Mouse (Mus musculus): ENCODE results near the gene Olfr1395.

Olfr1395 gene

GRCm38 (mm10) chr11:49141974-49142373, at the start of gene Olfr1395:
Gene Olfr1395, plus strand, starts transcription at chr11:49142274.
- no peak for DNase-seq (ENCODE audit: low read depth, low spot score)

GRCm38 (mm10) chr11:49092786-49093185, 49.3 kb upstream of the Olfr1395 start:
- no peak for DNase-seq (ENCODE audit: low read depth, low spot score)

GRCm38 (mm10) chr11:49093861-49094660, 48.0 kb upstream of the Olfr1395 start:
- no peak for DNase-seq (ENCODE audit: low read depth, low spot score)

- DNase-seq (ENCODE audit: low read depth, low spot score) = no peak
Observed at GRCm38 (mm10) chr11:49095367-49095766, 46.7 kb upstream of the Olfr1395 start.

DNA sequence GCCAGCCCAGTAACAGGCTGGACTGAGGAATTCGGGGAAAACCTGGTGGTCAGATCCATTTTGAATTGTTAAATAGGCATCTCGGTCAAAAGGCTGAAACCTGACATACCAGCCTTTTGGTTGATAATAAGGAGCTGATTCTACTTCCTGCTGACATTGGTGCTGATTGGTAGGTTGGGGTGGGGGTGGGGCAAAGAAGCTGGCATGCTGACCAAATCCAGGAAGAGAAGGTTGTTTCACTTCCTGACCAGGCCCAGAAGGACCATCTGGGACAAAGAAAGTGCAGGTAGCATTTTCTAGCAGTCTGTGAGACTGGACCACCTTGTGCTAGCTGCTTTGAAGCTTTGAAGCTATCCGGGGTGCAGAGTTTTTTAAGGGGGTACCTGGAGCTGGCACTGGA, 41.7 kb upstream of the Olfr1395 start:
- no peak for DNase-seq (ENCODE audit: low read depth, low spot score)

DNA sequence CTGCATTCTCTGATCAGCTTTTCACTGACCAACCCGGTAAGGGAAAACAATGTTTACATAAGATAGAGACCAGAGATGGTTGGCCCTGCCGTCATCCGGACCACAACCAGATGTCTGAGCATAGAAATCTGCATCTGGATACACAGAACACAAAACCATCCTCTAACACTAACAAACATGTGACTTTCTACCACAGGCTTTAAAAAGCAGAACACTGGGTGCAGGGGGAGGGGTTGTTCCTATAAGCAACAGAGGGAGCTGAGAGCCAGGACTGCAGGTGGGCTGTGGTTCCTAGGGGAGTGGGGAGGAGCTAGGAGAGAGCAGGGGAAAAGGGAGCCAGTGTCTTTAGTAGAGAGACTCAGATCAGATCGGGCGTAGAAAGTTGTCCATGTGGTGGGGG, 40.6 kb upstream of the Olfr1395 start:
- no peak for DNase-seq (ENCODE audit: low read depth, low spot score)

DNA sequence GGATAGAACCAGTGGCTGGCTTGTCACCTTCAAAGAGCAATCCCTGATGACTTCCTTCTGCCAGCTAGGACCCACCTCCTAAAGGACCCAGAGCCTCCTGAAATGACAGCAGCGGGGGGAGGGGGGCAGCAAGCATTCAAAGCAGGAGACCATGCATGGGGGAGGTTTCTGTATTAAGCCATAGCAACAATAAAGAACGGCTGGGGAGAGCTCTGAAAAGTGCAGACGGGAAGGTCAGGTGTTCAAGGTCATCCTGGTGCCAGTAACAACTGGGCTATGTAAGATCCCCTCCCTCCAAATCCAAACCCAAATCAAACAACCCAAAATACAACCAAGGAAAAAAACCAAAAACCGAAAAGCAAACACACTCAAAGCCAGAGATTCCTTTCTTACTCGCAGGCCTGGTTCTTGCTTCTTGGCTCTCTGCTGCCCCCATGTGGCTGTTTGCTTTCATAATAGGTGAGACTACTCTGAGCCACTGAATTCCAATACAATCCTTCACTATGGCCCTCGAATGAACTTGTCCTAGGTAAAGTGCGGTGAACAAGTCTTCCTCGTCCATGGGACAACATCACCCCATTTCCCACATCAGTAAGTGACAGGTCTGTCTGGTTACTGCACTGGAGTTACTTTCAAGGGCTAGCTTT, 38.9 kb upstream of the Olfr1395 start:
- DNase-seq (ENCODE audit: low read depth, low spot score) = peak; percentile 89

DNA sequence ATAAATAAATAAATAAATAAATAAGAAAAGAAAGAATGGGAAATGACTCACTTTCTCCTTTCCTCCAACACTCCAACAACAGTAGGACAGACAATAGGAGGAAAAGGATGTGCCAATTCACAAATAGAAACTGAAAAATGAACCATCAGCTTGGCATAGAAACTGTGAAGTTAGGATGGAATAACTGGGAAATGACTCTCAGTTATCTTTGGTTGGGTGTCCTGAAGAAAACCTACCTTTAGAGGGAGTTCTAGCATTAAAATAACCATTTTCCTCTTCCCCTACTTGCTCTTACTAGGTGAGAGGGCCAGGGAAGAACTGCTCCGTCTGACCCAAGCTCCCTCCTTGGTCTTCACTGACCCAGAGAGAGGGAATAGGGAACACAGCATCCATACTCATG, 36.3 kb upstream of the Olfr1395 start:
- no peak for DNase-seq (ENCODE audit: low read depth, low spot score)

GRCm38 (mm10) chr11:49107650-49108537, 34.2 kb upstream of the Olfr1395 start:
- peak; percentile 25 for DNase-seq (ENCODE audit: low read depth, low spot score)

GRCm38 (mm10) chr11:49108833-49109232, 33.2 kb upstream of the Olfr1395 start:
- DNase-seq (ENCODE audit: low read depth, low spot score) = peak; percentile 56

DNA sequence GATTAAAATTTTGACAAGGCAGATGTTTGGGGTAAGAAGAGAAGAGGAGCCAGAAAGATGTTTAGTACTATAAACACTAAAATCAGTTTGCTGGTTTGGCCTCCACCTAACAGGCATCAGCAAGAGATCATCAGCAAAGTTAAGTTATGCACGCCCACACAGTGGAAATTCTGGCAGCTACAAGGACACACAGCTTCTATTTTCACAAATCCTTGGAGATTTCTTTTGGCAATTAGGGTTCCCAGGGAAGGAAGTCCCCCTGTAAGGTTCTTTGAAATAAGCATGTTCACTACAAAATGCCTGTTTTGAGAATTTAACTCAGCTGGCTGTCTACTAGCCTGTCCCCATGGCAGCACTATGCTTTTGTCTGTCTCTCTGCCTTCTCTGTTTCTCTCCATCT, 31.1 kb upstream of the Olfr1395 start:
- peak; percentile 48 for DNase-seq (ENCODE audit: low read depth, low spot score)

DNA sequence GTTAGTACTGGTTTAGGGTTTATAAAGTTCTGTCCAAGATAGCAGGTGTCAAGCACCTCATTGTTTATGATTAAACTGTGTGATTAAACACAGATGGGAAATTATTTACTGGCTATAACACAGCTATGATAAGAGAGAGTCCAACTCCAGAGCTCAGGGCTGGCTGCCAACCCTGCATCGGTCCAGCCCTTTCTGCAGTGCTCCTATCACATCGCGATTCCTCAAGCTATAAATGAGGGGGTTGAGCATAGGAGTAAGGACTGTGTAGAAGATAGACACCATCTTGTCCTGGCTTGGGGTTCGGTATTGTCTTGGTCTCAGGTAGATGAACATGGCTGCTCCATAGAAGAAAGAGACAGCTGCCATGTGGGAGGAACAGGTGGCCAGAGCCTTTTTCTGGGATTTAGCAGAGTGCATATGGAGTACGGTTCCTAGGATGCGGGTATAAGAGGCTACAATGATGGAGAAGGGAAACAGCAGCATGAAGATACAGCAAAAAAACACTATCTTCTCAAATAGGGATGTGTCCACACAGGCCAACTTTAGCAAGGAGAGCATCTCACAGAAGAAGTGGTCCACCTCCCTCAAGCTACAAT, 29.4 kb upstream of the Olfr1395 start:
- DNase-seq (ENCODE audit: low read depth, low spot score) = peak; percentile 59

GRCm38 (mm10) chr11:49114158-49114557, 27.9 kb upstream of the Olfr1395 start:
- DNase-seq (ENCODE audit: low read depth, low spot score) = no peak

DNA sequence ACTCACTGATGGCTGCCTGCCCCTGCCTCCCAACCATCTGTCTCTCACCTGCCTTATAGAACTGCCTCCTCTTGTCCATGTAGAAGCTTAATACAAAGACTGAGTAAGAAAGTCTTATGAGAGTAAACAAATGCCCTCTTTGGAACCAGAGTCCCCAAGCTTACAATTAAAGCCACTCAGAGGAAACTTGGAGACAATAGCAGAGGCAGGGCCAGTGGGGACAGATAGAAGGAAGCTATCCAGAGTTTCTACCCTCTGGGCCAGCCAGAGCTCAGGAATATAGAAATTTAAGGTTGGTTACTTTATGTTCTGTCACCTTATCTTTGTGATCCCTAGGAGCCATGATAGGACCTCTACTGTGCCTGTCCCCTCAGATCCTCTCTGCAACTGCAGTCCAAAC, 27.3 kb upstream of the Olfr1395 start, which contains the start of gene Olfr1396:
Gene Olfr1396, minus strand, starts transcription at position 101 of the 400 bp plus-strand sequence.
- DNase-seq (ENCODE audit: low read depth, low spot score) = no peak

- no peak for DNase-seq (ENCODE audit: low read depth, low spot score)
Observed at GRCm38 (mm10) chr11:49119635-49120034, 22.4 kb upstream of the Olfr1395 start.

DNA sequence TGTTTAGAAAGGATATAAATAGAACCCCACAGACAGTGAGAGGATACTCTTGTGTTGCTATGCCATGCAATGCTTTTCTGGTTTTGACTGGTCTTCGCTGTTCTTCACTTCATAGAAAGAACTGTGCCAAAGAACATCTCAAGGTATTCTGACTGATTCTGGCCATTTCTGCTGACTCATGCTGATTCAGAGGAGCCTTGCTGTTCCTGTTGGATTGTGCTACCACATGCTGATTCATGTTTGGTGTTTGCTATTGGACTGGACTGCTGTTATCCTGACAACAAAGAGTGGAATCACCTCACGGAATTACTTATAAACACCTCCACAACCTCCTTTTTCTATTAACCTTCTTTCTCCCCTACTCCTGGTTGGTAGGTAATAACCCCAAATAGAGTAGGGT, 17.9 kb upstream of the Olfr1395 start:
- peak; percentile 37 for DNase-seq (ENCODE audit: low read depth, low spot score)

- DNase-seq (ENCODE audit: low read depth, low spot score) = no peak
Observed at GRCm38 (mm10) chr11:49154077-49154476, 12.0 kb downstream of the Olfr1395 start, which contains the start of gene Olfr1394. Gene Olfr1394, plus strand, starts transcription at chr11:49154377.

DNA sequence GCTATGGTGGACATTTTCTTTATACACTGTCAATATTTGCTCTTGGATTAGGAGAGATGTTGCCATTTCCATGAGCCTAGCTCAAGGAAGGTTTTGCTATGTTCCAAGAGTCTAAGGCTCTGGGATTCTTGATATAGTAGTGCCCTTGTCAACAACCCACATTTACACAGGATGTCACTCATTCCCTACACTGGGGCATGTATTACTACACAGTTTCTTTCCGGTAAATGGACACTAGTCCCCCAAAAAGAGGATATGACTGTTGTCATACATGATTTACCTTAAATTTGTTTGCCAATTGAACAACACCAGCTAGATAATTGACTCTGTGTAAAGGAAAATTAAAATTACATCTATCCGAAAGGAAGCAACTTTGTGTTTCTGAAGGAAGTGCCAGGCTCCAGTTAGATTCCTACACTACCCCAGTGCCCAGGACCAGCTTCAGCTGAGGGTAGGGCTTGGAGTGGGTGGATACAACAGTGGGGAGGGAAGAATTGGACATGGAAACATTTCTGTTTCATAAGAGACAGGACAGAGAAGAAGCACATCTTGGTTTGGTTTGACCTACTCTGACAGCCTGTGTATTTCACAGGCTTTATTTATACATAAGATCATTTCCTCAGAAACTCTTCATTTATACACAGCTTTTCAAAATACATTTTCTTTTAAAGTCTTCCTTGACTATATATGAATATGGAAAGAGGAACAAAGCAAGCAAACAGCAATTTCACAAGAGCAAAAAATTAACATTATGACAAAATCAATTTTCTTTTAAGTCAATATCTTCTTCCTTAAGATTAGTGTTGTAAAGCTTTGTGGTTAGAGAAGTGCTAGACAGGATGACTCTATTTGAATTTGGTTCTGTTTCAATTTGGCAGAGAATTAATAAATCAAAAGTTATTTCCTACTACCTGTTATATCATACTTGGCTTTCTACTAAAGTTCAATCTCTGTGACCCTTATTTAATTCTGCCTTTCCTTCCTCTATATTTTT, 15.0 kb downstream of the Olfr1395 start:
- no peak for DNase-seq (ENCODE audit: low read depth, low spot score)

DNA sequence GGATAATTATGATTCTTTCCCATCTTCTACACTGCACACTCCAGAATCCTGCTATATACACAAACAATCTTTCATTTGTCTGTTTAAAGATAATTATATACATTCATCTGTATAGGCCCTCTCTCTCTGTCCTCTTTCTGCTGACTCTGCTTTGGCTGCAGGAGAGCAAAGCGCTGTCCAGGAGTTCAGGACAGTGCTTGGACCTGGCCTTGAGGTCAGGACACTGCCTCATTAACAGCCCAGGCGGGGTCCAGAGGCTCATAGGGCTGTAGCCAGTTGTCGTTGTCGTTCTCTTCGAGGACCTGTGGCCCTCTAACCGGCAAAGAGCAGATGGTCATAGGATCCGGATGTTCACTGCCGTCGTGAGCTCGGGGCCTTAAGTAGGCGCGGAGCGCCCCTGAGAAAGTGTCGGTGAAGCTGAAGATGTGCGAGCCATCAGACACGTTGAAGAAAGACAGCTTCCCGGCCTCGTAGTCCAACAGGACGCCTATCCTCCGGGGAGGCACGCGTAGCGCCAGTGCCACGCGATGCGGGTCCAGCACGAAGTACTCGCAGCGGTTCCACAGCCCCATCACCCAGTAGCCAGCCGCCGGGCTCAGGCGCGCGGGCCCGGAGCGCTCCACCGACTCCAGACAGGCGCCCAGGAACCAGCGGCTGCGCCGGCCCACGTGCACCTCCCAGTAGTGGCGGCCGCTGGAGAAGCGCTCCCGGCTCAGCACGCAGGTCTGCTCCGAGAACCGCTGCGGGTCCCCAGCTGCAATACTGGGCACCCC, 27.0 kb downstream of the Olfr1395 start:
- peak; percentile 16 for DNase-seq (ENCODE audit: low read depth, low spot score)

DNA sequence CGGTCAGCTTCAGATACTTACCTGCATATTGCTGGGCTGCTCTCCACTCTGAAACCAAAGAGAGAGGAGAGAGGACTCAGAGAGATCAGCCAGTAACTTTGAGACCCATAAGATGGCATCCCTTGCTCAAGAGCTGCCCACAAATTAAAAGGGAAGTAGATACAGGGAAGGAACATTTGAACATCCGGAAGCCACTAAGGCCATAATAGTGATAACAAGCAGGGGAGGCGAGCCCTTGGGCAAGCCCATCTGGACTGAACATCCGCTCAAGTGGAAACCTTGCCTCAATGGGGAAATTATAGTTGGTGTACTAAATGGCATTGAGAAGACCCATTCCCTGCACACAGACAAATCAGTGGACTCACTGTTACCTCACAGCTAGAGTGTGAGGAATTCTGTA, 28.5 kb downstream of the Olfr1395 start:
- no peak for DNase-seq (ENCODE audit: low read depth, low spot score)
